ENCODE assay signal across 8 mouse cellular contexts in the genomic region with DNA sequence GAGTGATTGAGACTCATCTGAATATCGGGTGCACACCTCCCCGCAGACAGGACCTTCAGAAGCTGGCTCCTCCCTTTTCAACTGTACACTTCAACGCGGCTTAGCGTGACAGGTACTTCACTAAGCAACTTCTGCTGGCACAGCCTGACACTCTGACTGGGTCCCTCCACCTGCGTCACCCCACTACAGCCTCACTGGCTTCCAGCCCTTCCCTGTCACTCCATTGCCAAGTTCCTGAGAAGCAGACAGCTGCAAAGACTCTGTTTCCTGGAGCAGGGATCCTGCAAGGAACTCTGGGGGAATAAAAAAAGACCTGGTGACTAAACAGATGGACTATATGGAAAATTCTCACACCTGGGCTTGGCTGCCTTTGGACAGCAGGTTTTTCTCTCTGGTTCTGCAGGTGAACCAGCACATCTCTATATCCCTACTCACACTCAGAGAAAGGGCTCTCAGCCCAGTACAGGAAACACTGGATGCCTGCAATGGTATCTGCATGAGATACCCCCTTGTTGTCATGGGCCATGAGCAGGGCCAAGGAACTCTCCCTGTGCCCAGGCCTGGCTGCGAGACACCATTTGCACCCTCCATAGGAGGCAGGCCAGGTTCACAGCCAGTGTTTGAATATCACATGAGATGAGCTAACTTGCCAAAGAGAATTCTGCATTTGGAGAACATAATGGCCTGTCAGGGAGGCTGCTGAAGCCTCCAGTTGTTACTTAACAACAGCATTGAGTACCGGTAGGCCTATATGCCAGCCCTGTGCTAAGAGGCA. TPM values are rescaled to one million over a fixed set of nuclear protein-coding genes. Genes with fewer than 3 reads are reported as not detected.
DNase-seq lines count a peak whose midpoint lies in the region; ATAC-seq and TF ChIP-seq lines count a peak whose summit lies in the region.
"Had no signal": no experiment of that assay in that cellular context is flagged by ENCODE, and none has a peak within 500 bp of the region (broad histone marks: within the 10 kb centered on the region; RNA-seq: fewer than 3 reads in every experiment).

No protein-coding gene starts in this region.

- no peak overlapping the region for H3K9ac ChIP-seq in kidney, embryonic 16.5 days (replicated peaks; ENCODE audit: low read length)
- H3K9ac ChIP-seq in heart, adult 2 months (ENCODE audit: low read depth, low read length), result peak overlapping the region; percentile 17; the same call in 1 of the 2 replicates
- H3K9ac ChIP-seq: limb, embryonic 12.5 days had no signal

- TF ChIP-seq CTCF in kidney, adult 2 months (conservative IDR thresholded peaks at IDR 0.05; ENCODE audit: insufficient read depth, insufficient read length, low read depth, low read length), result no peak
- no peak for TF ChIP-seq CTCF in heart, adult 2 months (IDR thresholded peaks at IDR 0.05)

- H3K79me2 ChIP-seq in heart, adult 2 months (replicated peaks; ENCODE audit: control insufficient read depth, insufficient read depth, low read length), result no peaks in the 10 kb centered on the region

- peaks cover 16% of the 10 kb centered on the region; the same call in 1 of the 2 replicates for H3K4me1 ChIP-seq in kidney, adult 2 months (ENCODE audit: control insufficient read depth, insufficient read depth, low read length)
- peaks cover 24% of the 10 kb centered on the region for H3K4me1 ChIP-seq in kidney, embryonic 16.5 days (ENCODE audit: insufficient read depth, low read length)
- peaks cover 31% of the 10 kb centered on the region for H3K4me1 ChIP-seq in heart, adult 2 months (ENCODE audit: control insufficient read depth, insufficient read depth, low read length)

- no peak for TF ChIP-seq POLR2A in kidney, adult 2 months (IDR thresholded peaks at IDR 0.05; ENCODE audit: low read depth, low read length)
- TF ChIP-seq POLR2A in heart, adult 2 months (IDR thresholded peaks at IDR 0.05; ENCODE audit: insufficient read depth, low read depth, low read length), result 0 out of 2 replicates have a peak, but pooled peaks have one; percentile 24

- 57% methylated on average over 8 of the region's 8 CpGs for WGBS in kidney, adult 2 months
- 73% methylated on average over 8 of the region's 8 CpGs for WGBS in kidney, embryonic 16.5 days
- WGBS in heart, adult 2 months, result 41% methylated on average over 8 of the region's 8 CpGs

- H3K36me3 ChIP-seq in kidney, adult 2 months (ENCODE audit: control insufficient read depth, insufficient read depth, low read length), result no peaks in the 10 kb centered on the region
- H3K36me3 ChIP-seq in kidney, embryonic 16.5 days (ENCODE audit: insufficient read depth, low read length), result no peaks in the 10 kb centered on the region
- H3K36me3 ChIP-seq in heart, adult 2 months (ENCODE audit: control insufficient read depth, insufficient read depth, low read length), result peaks cover 15% of the 10 kb centered on the region

- ATAC-seq in kidney, embryonic 16.5 days (ENCODE audit: low FRiP score, low TSS enrichment), result no peak

- no peaks in the 10 kb centered on the region for H3K27me3 ChIP-seq in kidney, adult 2 months (replicated peaks; ENCODE audit: control insufficient read depth, insufficient read depth, low read length)
- H3K27me3 ChIP-seq in kidney, embryonic 16.5 days (ENCODE audit: insufficient read depth, low read length), result no peaks in the 10 kb centered on the region
- H3K27me3 ChIP-seq in heart, adult 2 months (ENCODE audit: control insufficient read depth, insufficient read depth, low read length), result no peaks in the 10 kb centered on the region
- H3K27me3 ChIP-seq: limb, embryonic 12.5 days had no signal

- H3K27ac ChIP-seq in kidney, adult 2 months (ENCODE audit: insufficient read depth, low read depth, low read length), result peak overlapping the region; percentile 3; the same call in 1 of the 2 replicates
- no peak overlapping the region for H3K27ac ChIP-seq in kidney, embryonic 16.5 days (ENCODE audit: low read length)
- peak overlapping the region; percentile 77 for H3K27ac ChIP-seq in heart, adult 2 months
- H3K27ac ChIP-seq: limb, embryonic 12.5 days had no signal

- H3K4me2 ChIP-seq in kidney, embryonic 16.5 days (replicated peaks; ENCODE audit: low read depth, low read length), result no peak overlapping the region
- H3K4me2 ChIP-seq: limb, embryonic 12.5 days had no signal

- DNase-seq in kidney, adult 2 months, result peak; percentile 49
- DNase-seq in heart, adult 2 months, result peak; percentile 57 to 75
- DNase-seq in heart, postnatal 14 days, result peak; percentile 61 to 76
- DNase-seq in lung, postnatal 14 days, result peak; percentile 64
- DNase-seq in layer of hippocampus, adult 9-11 months, result no peak
- no peak for DNase-seq in thymus, postnatal 25 days

- H3K9me3 ChIP-seq in kidney, embryonic 16.5 days (ENCODE audit: low read length), result no peaks in the 10 kb centered on the region; the same call in 1 of the 2 replicates
- H3K9me3 ChIP-seq: limb, embryonic 12.5 days had no signal

- TF ChIP-seq EP300 in heart, adult 2 months (IDR thresholded peaks at IDR 0.05; ENCODE audit: insufficient read depth, low read depth, low read length), result 0 out of 2 replicates have a peak, but pooled peaks have one; percentile 40

- intact Hi-C loops in heart, adult 2 months (cut with DNase I), result no loop called here
- intact Hi-C loops in heart, postnatal 14 days (cut with DNase I), result loop anchor here (2.0 kb wide), 1 partner anchor 43 kb away; no protein-coding TSS in a partner anchor

- H3K4me3 ChIP-seq in kidney, adult 2 months (ENCODE audit: insufficient read depth, low read depth, low read length), result no peak overlapping the region
- no peak overlapping the region for H3K4me3 ChIP-seq in kidney, embryonic 16.5 days (ENCODE audit: low read length)
- H3K4me3 ChIP-seq in heart, adult 2 months, result no peak overlapping the region
- H3K4me3 ChIP-seq: limb, embryonic 12.5 days had no signal

RNA-seq across cellular contexts. Expression of gene Nuak1, which starts 44.3 kb away (rescaled TPM):
- 12.2 and 12.3 TPM in 2 replicates for polyA plus RNA-seq in kidney, adult 2 months (2012; rRNA removed)
- polyA plus RNA-seq in kidney, embryonic 16.5 days (2015; fragmentation: Nextera tagmentation; extraction: Ambion mirVana), result 3.2 and 3.6 TPM in 2 replicates
- total RNA-seq in heart, adult 2 months (2021), result 10 to 100 TPM; 27.0 to 29.0 TPM
- polyA plus RNA-seq in heart, adult 2 months (2012; rRNA removed), result 15.3 and 32.0 TPM in 2 replicates
- 10 to 100 TPM; 19.9 to 20.6 TPM for total RNA-seq in heart, postnatal 14 days (2021)

Comparison
In these comparisons a context has a peak if more than half of its experiments do, and no peak if none do; other contexts are left out.
1. DNase-seq: peak in kidney, adult 2 months (single experiment), heart, adult 2 months (2 of 2), heart, postnatal 14 days (2 of 2) and lung, postnatal 14 days (single experiment); none in layer of hippocampus, adult 9-11 months (single experiment) and thymus, postnatal 25 days (single experiment).